Mouse (Mus musculus): ENCODE data around the gene Vamp4.

GRCm38 (mm10) chr1:162570931-162571601, 751 bp downstream of the Vamp4 start:
- no peak for TF ChIP-seq CTCF (IDR thresholded peaks at IDR 0.05; ENCODE audit: low read depth)
- no peak for TF ChIP-seq EP300 (optimal IDR thresholded peaks at IDR 0.05)

Measured in stomach, postnatal 0 days (tissue).